11 mouse cellular contexts compared by ENCODE assay signal in genomic region chr17:68103346-68103745, GRCm38 (mm10).
DNase-seq lines count a peak whose midpoint lies in the region; ATAC-seq and TF ChIP-seq lines count a peak whose summit lies in the region.
"Had no signal": no experiment of that assay in that cellular context is flagged by ENCODE, and none has a peak within 500 bp of the region (broad histone marks: within the 10 kb centered on the region; RNA-seq: fewer than 3 reads in every experiment).

No protein-coding gene starts in this region.

- WGBS in intestine, embryonic 14.5 days, result 39% methylated on average over 6 of the region's 6 CpGs
- WGBS in intestine, postnatal 0 days, result 53% methylated on average over 6 of the region's 6 CpGs
- WGBS in heart, postnatal 0 days, result 39% methylated on average over 6 of the region's 6 CpGs
- 43% methylated on average over 6 of the region's 6 CpGs for WGBS in kidney, embryonic 16.5 days
- 81% methylated on average over 6 of the region's 6 CpGs for WGBS in forebrain, postnatal 0 days

- H3K27me3 ChIP-seq in intestine, embryonic 14.5 days (replicated peaks; ENCODE audit: control insufficient read depth, insufficient read depth, low read length), result no peaks in the 10 kb centered on the region
- H3K27me3 ChIP-seq in intestine, postnatal 0 days (replicated peaks; ENCODE audit: control insufficient read depth, insufficient read depth, low read length), result no peaks in the 10 kb centered on the region
- H3K27me3 ChIP-seq in heart, postnatal 0 days (ENCODE audit: control insufficient read depth, insufficient read depth, low read length), result no peaks in the 10 kb centered on the region
- no peaks in the 10 kb centered on the region for H3K27me3 ChIP-seq in kidney, embryonic 16.5 days (ENCODE audit: insufficient read depth, low read length)
- no peaks in the 10 kb centered on the region for H3K27me3 ChIP-seq in forebrain, postnatal 0 days (ENCODE audit: insufficient read depth, low read length)

- H3K4me2 ChIP-seq in intestine, embryonic 14.5 days (ENCODE audit: low read length), result no peak overlapping the region
- no peak overlapping the region for H3K4me2 ChIP-seq in intestine, postnatal 0 days (replicated peaks; ENCODE audit: low read depth)
- no peak overlapping the region for H3K4me2 ChIP-seq in heart, postnatal 0 days (ENCODE audit: low read depth, low read length)
- no peak overlapping the region for H3K4me2 ChIP-seq in kidney, embryonic 16.5 days (replicated peaks; ENCODE audit: low read depth, low read length)
- no peak overlapping the region for H3K4me2 ChIP-seq in forebrain, postnatal 0 days (ENCODE audit: low read depth)

- no peak for TF ChIP-seq EP300 in heart, postnatal 0 days (IDR thresholded peaks at IDR 0.05; ENCODE audit: low read depth)

- no peaks in the 10 kb centered on the region for H3K9me3 ChIP-seq in intestine, embryonic 14.5 days (ENCODE audit: control insufficient read depth, low read length)
- no peaks in the 10 kb centered on the region for H3K9me3 ChIP-seq in intestine, postnatal 0 days (ENCODE audit: control insufficient read depth)
- no peaks in the 10 kb centered on the region for H3K9me3 ChIP-seq in heart, postnatal 0 days (replicated peaks; ENCODE audit: control insufficient read depth, low read length)
- H3K9me3 ChIP-seq in kidney, embryonic 16.5 days (ENCODE audit: low read length), result no peaks in the 10 kb centered on the region
- no peaks in the 10 kb centered on the region for H3K9me3 ChIP-seq in forebrain, postnatal 0 days (ENCODE audit: low read length)

- H3K36me3 ChIP-seq in intestine, embryonic 14.5 days (ENCODE audit: control insufficient read depth, insufficient read depth, low read length), result no peaks in the 10 kb centered on the region
- no peaks in the 10 kb centered on the region for H3K36me3 ChIP-seq in intestine, postnatal 0 days (ENCODE audit: control insufficient read depth, insufficient read depth)
- H3K36me3 ChIP-seq in heart, postnatal 0 days (replicated peaks; ENCODE audit: control insufficient read depth, insufficient read depth, low read length), result no peaks in the 10 kb centered on the region
- no peaks in the 10 kb centered on the region for H3K36me3 ChIP-seq in kidney, embryonic 16.5 days (ENCODE audit: insufficient read depth, low read length)
- no peaks in the 10 kb centered on the region for H3K36me3 ChIP-seq in forebrain, postnatal 0 days (ENCODE audit: insufficient read depth)

- no peak overlapping the region for H3K9ac ChIP-seq in intestine, embryonic 14.5 days (ENCODE audit: low read length)
- no peak overlapping the region for H3K9ac ChIP-seq in intestine, postnatal 0 days (ENCODE audit: low read depth, low read length)
- no peak overlapping the region for H3K9ac ChIP-seq in heart, postnatal 0 days (replicated peaks; ENCODE audit: low read depth, low read length)
- no peak overlapping the region for H3K9ac ChIP-seq in kidney, embryonic 16.5 days (replicated peaks; ENCODE audit: low read length)
- no peak overlapping the region for H3K9ac ChIP-seq in forebrain, postnatal 0 days

- H3K4me3 ChIP-seq in intestine, embryonic 14.5 days (ENCODE audit: low read depth, low read length), result no peak overlapping the region
- no peak overlapping the region for H3K4me3 ChIP-seq in intestine, postnatal 0 days (ENCODE audit: low read depth, low read length)
- no peak overlapping the region for H3K4me3 ChIP-seq in heart, postnatal 0 days (ENCODE audit: low read depth, low read length)
- H3K4me3 ChIP-seq in kidney, embryonic 16.5 days (ENCODE audit: low read length), result no peak overlapping the region
- no peak overlapping the region for H3K4me3 ChIP-seq in forebrain, postnatal 0 days (ENCODE audit: low read depth, low read length)

- TF ChIP-seq CTCF in intestine, postnatal 0 days (IDR thresholded peaks at IDR 0.05; ENCODE audit: low read depth), result no peak
- TF ChIP-seq CTCF in heart, postnatal 0 days (IDR thresholded peaks at IDR 0.05; ENCODE audit: low read depth), result no peak
- TF ChIP-seq CTCF in forebrain, postnatal 0 days (IDR thresholded peaks at IDR 0.05; ENCODE audit: low read depth), result no peak

- H3K27ac ChIP-seq in intestine, embryonic 14.5 days (ENCODE audit: low read depth), result peak overlapping the region; percentile 34; the same call in 1 of the 2 replicates
- H3K27ac ChIP-seq in intestine, postnatal 0 days (ENCODE audit: low read depth, low read length), result no peak overlapping the region
- H3K27ac ChIP-seq in heart, postnatal 0 days (ENCODE audit: low read depth), result no peak overlapping the region
- no peak overlapping the region for H3K27ac ChIP-seq in kidney, embryonic 16.5 days (ENCODE audit: low read length)
- no peak overlapping the region for H3K27ac ChIP-seq in forebrain, postnatal 0 days (ENCODE audit: low read depth, low read length)
- H3K27ac ChIP-seq: macrophage had no signal

- DNase-seq in intestine, embryonic 14.5 days (ENCODE audit: low spot score), result peak; percentile 53
- peak; percentile 35 for DNase-seq in heart, postnatal 0 days (ENCODE audit: low spot score)
- peak; percentile 47 to 83 for DNase-seq in lung, postnatal 4 days
- no peak for DNase-seq in forebrain, postnatal 0 days
- DNase-seq in left cerebral cortex, adult 9 months (ENCODE audit: low spot score in 2 of 2), result no peak
- no peak for DNase-seq in layer of hippocampus, postnatal 25 days (ENCODE audit: extremely low spot score in 1 of 2, low spot score in 1 of 2)
- DNase-seq: adrenal gland, postnatal 10 days; cerebellum, adult 9-10 months had no signal

- H3K4me1 ChIP-seq in intestine, embryonic 14.5 days (replicated peaks; ENCODE audit: control insufficient read depth, insufficient read depth, low read length), result no peaks in the 10 kb centered on the region
- H3K4me1 ChIP-seq in intestine, postnatal 0 days (replicated peaks; ENCODE audit: control insufficient read depth, insufficient read depth, low read length), result no peaks in the 10 kb centered on the region
- H3K4me1 ChIP-seq in heart, postnatal 0 days (ENCODE audit: control insufficient read depth, insufficient read depth), result no peaks in the 10 kb centered on the region
- no peaks in the 10 kb centered on the region for H3K4me1 ChIP-seq in kidney, embryonic 16.5 days (ENCODE audit: insufficient read depth, low read length)
- H3K4me1 ChIP-seq in forebrain, postnatal 0 days (ENCODE audit: insufficient read depth), result no peaks in the 10 kb centered on the region

- ATAC-seq in intestine, embryonic 14.5 days (replicated peaks; ENCODE audit: low FRiP score, low TSS enrichment, low read depth), result peak; percentile 78
- no peak for ATAC-seq in intestine, postnatal 0 days
- peak; percentile 60 for ATAC-seq in heart, postnatal 0 days (ENCODE audit: insufficient read depth, low read depth)
- peak; percentile 86 for ATAC-seq in kidney, embryonic 16.5 days (ENCODE audit: low FRiP score, low TSS enrichment)
- ATAC-seq in forebrain, postnatal 0 days, result no peak

Comparison
In these comparisons a context has a peak if more than half of its experiments do, and no peak if none do; other contexts are left out.
1. ATAC-seq: peak in intestine, embryonic 14.5 days (single experiment), heart, postnatal 0 days (single experiment) and kidney, embryonic 16.5 days (single experiment); none in intestine, postnatal 0 days (single experiment) and forebrain, postnatal 0 days (single experiment).
2. DNase-seq: peak in intestine, embryonic 14.5 days (single experiment), heart, postnatal 0 days (single experiment) and lung, postnatal 4 days (2 of 2); none in forebrain, postnatal 0 days (single experiment), left cerebral cortex, adult 9 months (0 of 2) and layer of hippocampus, postnatal 25 days (0 of 2).